Comparison of ENCODE assay signal across 34 mouse cellular contexts in genomic region chr4:137850161-137850560, GRCm38 (mm10). TPM values are rescaled to one million over a fixed set of nuclear protein-coding genes. Genes with fewer than 3 reads are reported as not detected.
"Had no signal": no experiment of that assay in that cellular context is flagged by ENCODE, and none has a peak within 500 bp of the region (broad histone marks: within the 10 kb centered on the region; RNA-seq: fewer than 3 reads in every experiment).

No protein-coding gene starts in this region.

- H3K4me3 ChIP-seq: limb, embryonic 10.5 days; limb, embryonic 12.5 days; limb, embryonic 13.5 days; limb, embryonic 15.5 days; liver, embryonic 12.5 days; liver, embryonic 13.5 days; liver, embryonic 15.5 days; lung, embryonic 15.5 days; megakaryocyte, embryonic 14.5 days; midbrain, embryonic 10.5 days; midbrain, embryonic 12.5 days; midbrain, embryonic 13.5 days; midbrain, embryonic 15.5 days; myocyte; neural tube, embryonic 12.5 days had no signal

- H3K4me2 ChIP-seq: limb, embryonic 12.5 days; limb, embryonic 13.5 days; limb, embryonic 15.5 days; liver, embryonic 12.5 days; liver, embryonic 13.5 days; liver, embryonic 15.5 days; lung, embryonic 14.5 days; lung, embryonic 15.5 days; midbrain, embryonic 11.5 days; midbrain, embryonic 12.5 days; midbrain, embryonic 13.5 days; midbrain, embryonic 15.5 days; neural tube, embryonic 12.5 days had no signal

- H3K27me3 ChIP-seq: limb, embryonic 12.5 days; limb, embryonic 13.5 days; limb, embryonic 15.5 days; liver, embryonic 12.5 days; liver, embryonic 13.5 days; lung, embryonic 15.5 days; midbrain, embryonic 12.5 days; midbrain, embryonic 13.5 days; midbrain, embryonic 15.5 days; neural tube, embryonic 12.5 days had no signal

- ATAC-seq: liver, embryonic 12.5 days; liver, postnatal 0 days; lung, postnatal 0 days; midbrain, embryonic 13.5 days; midbrain, embryonic 15.5 days; midbrain, embryonic 16.5 days had no signal

- H3K27ac ChIP-seq: limb, embryonic 10.5 days; limb, embryonic 12.5 days; limb, embryonic 13.5 days; limb, embryonic 15.5 days; liver, embryonic 12.5 days; liver, embryonic 13.5 days; liver, embryonic 14.5 days; liver, embryonic 15.5 days; lung, embryonic 15.5 days; macrophage; midbrain, embryonic 10.5 days; midbrain, embryonic 12.5 days; midbrain, embryonic 13.5 days; midbrain, embryonic 15.5 days; neural tube, embryonic 12.5 days had no signal

- H3K9me3 ChIP-seq: limb, embryonic 10.5 days; limb, embryonic 15.5 days; liver, embryonic 12.5 days; liver, embryonic 13.5 days; liver, embryonic 15.5 days; lung, embryonic 15.5 days; midbrain, embryonic 10.5 days; midbrain, embryonic 12.5 days; midbrain, embryonic 15.5 days had no signal

- H3K36me3 ChIP-seq: limb, embryonic 10.5 days; limb, embryonic 12.5 days; limb, embryonic 13.5 days; limb, embryonic 15.5 days; liver, embryonic 12.5 days; liver, embryonic 13.5 days; liver, embryonic 15.5 days; lung, embryonic 15.5 days; midbrain, embryonic 10.5 days; midbrain, embryonic 12.5 days; midbrain, embryonic 13.5 days; midbrain, embryonic 15.5 days; neural tube, embryonic 12.5 days had no signal

- DNase-seq: left cerebral cortex, postnatal 4 days; liver; liver, embryonic 13.5 days; liver, postnatal 0 days; lung, adult 18-20 months; lung, adult 2 months; lung, embryonic 14.5 days; lung, postnatal 10 days; lung, postnatal 14 days; lung, postnatal 36 days; lung, postnatal 4 days; midbrain, embryonic 14.5 days had no signal

- H3K4me1 ChIP-seq: limb, embryonic 12.5 days; limb, embryonic 13.5 days; limb, embryonic 15.5 days; liver, embryonic 12.5 days; liver, embryonic 15.5 days; lung, embryonic 15.5 days; midbrain, embryonic 12.5 days; midbrain, embryonic 13.5 days; midbrain, embryonic 15.5 days; neural tube, embryonic 12.5 days had no signal

- H3K9ac ChIP-seq: limb, embryonic 12.5 days; limb, embryonic 13.5 days; limb, embryonic 15.5 days; liver, embryonic 12.5 days; liver, embryonic 13.5 days; liver, embryonic 14.5 days; liver, embryonic 15.5 days; liver, postnatal 0 days; lung, embryonic 14.5 days; lung, embryonic 15.5 days; midbrain, embryonic 12.5 days; midbrain, embryonic 13.5 days; midbrain, embryonic 15.5 days; neural tube, embryonic 12.5 days had no signal

RNA-seq across cellular contexts. Expression of gene Alpl, which starts 54.0 kb away (rescaled TPM):
- total RNA-seq: megakaryocyte progenitor cell, adult 5-6 weeks; megakaryocyte-erythroid progenitor cell, adult 5-6 weeks; monocyte, adult 5-6 weeks had no signal
- polyA plus RNA-seq: macrophage had no signal
